Mouse (Mus musculus) layer of hippocampus, adult 8-10 months (tissue): ENCODE results near the gene Eri3. TPM values are rescaled to one million over a fixed set of nuclear protein-coding genes. Genes with fewer than 3 reads are reported as not detected.

Experiments
- DNase-seq, 2 experiments: peaks; one replicate each; pipeline ENCODE4 v3.0.0; 2022; ENCODE audit warnings: low spot score in 2 of 2
- total RNA-seq, 4 experiments: library from RNA; stranded (reverse); gene quantifications; 2 replicates each; pipeline ENCODE4 v1.2.4; 2022

The Eri3 gene
- total RNA-seq, 4 experiments from 2014 or later = 182 to 220 (median 203) TPM

DNA sequence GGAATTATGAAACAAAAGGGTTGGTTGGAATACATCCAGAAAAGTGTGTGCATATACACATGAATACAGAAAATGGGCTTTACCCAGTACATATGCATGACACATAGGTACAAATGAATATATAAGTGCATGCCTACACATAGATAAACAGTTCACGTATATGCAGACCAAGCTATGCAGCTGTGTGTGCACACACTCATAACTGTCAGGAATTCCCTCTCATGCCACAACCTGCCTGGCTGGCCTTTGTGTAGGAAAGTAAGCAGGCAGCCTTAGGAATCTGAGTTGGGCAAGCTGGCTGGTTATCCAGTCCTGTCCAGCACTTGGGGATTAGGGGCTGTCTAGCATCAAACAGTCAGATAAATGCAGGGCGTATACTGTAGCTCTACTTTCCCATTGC, 72.9 kb downstream of the Eri3 start:
- no peak for DNase-seq

DNA sequence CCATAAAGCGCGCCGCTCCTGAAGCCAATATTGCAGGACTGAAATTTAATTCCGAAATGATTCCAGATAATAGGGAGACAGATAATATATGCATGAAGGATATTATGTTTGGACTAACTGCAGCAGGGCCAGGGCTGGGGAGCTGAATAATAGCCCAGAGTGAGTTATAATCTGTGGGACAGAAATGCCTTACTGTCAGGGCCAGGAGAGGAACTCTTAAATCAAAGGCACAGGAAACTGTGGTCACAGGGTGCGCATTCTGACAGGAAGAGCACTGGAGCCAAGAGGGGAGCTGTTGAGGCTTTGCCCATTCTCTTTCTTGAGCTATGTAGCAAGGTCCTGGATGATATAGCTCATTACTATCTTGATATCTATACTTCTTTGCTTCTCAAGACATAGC, 74.5 kb downstream of the Eri3 start:
- DNase-seq = no peak

DNA sequence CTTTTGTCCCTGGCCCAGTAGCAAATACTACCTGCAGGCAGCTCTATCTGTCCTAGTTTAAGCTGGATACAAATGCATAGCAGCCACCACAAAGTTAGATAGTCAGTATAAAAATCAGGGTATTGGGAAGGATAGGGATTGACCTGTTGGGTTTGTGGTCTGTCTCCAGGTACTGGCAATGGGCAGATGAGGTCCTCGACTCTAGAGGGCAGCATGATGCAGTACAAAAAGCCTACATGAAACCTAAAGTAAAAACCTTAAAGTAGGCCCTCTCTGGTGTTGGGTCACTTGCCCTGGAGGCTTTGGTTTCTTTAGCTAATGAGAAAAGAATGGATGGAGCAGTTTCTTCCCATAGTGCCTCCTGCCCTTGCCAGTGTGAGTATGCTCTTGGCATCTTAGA, 78.3 kb downstream of the Eri3 start:
- no peak for DNase-seq

DNA sequence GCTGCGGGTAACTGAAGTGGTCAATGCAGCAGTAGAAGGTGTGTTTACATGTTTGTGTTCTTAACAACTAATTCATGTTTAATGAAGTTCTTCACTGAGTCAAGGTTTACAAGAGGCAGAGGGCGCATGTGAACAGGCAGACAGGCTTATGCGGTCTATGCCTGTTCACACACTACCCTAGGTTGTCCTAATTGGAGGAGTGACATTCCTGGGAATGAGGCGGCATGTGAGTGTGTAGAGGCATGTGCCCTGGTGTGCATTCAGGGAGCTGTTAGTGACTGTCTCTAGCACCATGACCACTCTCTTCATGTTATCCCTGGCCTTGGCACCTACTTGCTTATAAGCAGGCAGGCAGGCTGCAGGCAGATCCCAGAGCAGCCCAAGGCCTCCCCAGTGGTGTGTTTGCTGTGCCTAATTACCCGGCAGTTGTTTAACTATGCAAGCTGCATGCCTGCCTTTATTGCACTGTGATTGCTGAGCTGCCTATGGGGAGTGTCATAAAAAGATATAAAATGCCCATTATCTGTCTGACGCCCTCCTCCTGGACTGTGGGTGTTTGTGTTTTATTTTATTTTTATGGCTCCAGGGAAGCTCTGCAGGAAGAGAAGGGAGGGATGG, 80.0 kb downstream of the Eri3 start:
- no peak for DNase-seq

DNA sequence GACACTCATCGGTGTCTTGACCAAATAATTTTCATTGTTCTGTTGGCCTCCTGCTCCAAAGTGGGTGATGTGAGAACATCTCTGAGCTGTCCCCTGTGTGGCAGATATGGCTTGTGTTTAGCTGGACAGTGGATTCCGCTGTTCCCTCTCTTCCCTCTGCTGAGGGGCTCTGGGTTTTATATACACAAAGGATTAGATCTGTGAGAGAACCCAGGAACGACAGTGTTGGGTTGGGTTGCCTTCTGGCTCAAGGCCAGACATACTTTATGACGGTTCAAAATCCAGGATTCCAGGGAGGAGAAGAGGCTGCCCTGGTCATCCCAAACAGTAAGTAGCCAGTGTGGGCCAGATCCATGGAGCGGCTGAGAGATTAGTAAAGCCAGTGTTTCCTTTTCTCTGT, 83.4 kb downstream of the Eri3 start:
- no peak for DNase-seq

DNA sequence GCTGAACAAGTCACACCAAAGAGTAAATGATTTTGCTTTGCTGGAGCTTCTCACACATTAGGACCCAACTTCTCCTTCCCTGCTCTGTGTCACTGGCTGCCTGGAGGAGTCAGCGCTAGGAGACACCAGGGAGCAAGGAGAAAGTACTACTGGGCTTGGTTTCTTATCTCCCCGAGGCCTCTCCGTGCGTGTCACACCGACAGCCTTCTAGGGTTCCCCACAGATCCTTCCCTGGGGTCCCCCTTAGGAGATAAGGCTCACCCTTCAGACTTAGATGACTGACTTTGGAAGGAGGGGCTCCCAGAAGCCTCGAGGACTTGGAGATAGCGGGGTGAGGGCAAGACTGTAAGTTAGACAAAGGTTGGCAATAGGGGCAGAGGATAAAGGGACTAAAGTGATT, 84.5 kb downstream of the Eri3 start:
- no peak for DNase-seq

DNA sequence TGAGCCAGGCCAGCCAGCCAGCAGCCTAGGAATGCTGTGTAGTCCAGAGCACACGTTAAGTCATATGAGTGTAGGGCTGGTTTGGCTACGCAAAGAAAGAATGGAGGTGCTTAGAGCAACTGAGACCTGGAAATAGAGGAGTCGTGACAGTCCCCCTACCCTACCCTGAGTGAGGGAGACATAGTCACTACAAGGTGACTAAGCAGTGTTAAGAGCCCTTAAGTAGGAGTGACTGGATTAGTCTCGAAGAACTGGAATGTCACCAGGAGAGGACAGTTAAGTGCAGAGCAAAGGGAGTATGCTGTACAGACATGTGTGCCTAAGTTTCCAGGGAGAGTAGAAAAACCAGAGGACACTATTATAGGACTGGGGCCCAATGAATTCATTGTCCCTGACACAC, 86.0 kb downstream of the Eri3 start:
- DNase-seq = no peak

DNA sequence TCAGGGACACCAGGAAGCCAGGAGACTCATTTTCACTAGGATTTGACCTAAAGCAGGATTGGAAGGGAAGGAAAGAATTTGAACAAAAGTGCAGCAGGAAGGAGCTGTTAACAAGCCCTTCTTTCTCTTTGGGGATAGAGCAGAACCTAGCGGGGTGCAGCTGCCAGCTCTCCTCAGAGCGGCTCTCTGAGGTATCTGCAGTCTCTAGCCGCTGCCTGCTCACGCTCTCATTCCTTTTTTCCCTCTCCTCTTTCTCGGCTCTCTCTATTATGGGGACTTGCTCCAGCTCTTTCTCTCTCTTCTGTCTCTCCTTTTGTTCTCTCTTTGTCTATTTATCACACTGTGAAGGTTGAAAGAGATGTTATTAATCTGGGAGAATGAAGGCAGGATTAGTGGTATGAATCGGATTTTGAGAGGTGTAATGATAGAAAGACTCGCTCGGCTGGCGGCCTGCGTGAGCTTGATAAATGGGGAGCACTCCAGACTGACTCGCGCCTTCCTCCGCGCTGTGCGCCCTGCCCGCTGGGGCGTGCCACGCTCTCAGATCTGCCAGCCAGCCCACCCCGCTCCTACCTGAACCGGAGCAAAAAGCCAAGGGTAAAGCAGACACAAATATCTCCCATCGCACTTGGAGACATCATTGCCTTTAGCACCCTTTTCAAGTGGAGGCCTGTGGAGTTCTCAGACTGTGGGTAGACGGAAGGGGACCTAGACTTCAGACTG, 86.9 kb downstream of the Eri3 start:
- no peak for DNase-seq

DNA sequence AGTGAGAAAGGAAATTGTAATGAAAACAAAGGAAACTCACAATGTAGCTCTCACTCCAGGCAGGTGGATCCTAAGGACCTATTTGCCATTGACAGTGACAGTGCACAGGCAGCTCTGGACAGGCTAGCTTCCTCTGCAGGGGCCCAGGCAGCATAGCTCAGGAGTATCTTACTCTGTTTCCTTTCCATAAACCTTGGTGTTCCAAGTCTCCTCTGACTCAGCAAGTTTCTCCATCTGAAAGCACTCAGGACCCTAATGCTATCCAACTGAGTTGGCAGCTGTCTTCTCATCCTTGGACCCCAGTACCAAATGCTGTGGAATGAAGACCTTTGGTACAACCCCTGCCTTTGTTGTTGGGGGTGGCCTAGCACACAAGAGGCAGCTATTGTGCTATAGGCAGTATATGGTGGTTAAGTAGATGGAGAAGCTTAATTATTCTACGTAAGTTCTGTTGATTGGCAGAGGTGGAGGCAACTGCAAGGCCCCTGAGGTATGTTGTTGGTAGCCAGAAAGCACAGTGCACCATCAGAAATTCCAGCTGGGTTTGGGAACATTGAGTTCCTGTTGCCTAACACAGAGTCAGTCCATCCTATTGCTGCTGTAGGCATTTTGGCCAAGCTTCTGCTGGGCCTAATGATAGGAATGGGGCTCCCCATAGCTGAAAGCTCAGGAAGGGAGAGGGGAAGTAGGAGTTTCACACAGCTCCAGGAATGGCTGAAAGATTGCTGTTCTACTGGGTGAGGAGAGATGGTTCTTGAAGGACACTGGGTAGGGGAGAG, 90.9 kb downstream of the Eri3 start:
- no peak for DNase-seq

DNA sequence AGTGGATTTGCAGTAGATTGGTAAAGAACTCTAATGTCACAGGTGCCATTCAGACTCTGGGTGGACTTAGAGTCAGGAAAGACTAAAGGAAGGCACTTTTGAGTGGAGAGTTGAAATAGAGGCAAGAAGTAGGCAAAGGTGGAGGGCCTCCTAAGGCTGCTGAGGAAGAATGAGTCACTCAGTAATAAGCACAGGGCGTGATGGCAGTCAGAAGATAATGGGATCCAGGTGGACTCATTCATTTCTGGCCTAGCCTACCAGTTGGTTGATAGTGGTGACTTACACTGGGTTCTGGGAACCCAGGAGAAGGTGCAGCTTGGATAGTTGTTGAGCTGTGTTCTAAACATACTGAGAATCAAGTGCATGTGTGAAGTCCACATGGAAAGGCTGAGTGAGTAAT, 91.6 kb downstream of the Eri3 start:
- DNase-seq = no peak

DNA sequence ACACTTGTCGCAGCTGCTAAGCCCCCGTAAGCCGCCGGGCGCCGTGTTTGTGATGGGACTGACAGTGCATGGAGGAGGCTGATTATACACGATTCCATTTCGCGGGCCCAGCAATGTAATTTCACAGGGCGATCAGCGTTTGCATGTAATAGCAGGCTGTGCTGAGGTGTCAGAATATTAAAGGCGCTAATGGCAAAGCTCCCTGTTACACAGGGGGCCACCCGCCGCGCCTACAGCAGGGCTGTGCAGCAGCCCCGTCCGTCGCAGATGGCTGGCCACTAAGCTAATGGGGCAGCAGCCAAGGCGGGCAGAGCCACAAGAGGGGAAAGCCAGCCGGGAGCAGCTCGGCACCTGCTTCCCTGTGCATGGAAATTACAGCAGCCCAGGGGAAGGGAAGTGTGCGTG, 94.9 kb downstream of the Eri3 start:
- DNase-seq = no peak

DNA sequence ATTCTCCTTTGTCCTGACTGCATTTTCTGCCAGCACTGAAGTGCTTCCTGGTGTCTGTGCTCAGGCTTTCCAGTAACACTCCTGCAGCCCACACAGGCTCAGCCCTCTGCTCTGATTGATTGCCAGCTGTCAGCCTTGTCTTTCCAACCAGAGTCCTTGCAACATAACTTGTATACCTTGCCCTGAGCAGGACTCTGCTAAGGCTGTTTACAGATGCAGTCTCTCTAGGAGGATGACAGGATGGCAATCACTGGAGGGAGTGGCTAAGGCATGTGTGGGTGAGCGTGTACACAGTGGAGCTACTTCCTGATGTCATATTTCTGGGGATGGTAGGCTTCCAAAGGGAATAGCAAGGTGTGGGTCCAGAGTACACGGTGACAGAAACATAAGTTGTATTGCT, 95.7 kb downstream of the Eri3 start:
- no peak for DNase-seq

DNA sequence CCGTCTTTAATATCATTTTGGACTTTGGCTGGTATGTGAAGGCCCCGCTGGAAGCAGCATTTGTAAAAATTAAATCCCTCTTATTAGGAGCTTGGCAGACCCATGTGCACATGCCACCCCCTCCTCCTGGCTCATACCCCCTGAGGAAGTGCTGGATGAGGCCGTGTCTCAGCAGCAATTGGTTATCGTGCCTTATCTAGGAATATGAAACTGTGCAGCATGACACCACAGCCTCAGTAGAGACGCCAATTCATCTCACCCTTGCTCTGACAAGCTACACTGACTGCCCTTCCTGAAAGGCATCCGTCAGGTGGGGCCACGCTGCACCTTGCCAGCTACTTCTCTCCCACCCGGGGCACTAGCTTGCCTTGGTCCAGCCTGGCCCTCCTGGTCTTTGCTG, 96.3 kb downstream of the Eri3 start:
- no peak for DNase-seq

DNA sequence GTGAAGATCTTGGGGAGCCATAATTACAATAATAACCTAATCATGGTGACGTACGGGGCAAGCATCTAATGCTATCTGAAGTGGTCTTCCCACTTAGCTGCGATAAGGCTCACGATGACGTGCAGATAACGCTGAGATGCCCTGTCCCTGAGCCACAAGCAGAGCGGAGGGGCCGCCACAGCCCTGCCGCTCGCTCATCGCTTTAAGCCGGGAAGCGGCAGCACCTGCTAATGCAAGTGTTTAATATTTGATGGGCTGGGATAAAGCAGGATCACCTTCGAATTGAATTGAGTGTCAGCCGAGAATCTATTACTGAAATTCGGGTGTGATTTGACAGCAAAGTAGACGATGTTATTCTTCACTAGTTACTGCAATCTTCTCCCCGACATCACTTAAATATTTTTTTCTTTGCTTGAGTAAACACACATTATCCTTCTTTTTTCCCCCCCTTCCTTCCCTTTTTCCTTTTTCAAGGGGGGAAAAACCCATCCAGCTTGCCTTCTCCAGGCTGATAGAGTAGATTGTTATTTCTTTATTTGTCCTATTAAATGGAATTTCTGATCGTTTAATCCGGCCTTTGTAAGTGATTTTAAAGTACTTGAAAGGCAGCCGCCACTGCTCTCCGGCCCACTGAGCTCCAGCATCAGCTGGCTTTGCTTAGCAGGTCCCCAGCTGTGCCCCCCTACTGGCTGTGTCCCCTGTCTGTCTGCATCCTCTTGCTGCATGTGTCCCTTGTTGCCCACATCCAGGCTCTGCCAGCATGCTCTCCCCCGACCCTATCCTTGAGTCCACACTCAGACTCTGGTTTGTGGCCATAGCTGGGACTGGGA, 97.0 kb downstream of the Eri3 start:
- no peak for DNase-seq

DNA sequence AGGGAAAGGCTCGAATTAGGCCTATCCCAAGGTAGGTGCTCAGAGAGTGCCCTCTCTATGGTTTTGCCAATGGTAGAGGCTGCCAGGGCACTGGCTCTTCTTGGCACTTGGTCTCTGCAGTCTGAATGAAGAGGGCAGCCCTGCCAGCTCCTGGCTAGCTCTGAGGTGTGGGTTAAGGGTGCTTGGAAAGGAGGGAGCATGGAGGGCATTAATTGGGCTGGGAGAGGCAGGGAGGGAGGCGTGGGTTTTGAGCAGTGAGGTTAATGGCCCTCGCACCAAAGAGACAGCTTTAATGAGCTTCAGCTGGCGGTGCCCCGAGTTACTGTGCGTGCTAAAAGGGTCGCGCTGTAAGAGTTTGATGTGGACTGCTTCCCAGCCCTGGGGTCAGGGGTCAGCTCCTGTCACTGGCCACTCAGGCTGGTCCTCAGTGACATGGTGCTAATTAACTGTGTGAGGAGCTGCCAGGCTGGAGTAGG, 101.5 kb downstream of the Eri3 start:
- DNase-seq = peak; percentile 62 to 79

DNA sequence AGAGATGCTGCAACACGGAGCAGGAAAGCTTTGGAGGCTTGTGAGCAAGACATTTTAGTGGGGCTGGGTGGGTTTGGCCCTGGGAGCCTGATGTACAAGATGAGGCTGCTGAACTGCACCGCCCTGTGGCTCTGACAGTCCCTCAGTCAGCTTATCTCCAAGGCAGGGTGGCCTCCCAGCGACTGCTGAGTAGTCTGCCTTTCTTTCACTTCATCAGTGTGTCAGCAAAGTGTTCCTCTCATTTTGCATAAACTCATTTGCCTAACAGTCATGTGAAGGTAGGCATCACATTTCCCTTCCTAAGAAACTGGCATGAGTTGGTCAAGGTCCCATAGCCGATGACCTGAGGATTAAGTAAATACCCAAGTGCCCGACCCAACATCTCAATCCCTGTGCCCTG, 102.6 kb downstream of the Eri3 start:
- DNase-seq = no peak

DNA sequence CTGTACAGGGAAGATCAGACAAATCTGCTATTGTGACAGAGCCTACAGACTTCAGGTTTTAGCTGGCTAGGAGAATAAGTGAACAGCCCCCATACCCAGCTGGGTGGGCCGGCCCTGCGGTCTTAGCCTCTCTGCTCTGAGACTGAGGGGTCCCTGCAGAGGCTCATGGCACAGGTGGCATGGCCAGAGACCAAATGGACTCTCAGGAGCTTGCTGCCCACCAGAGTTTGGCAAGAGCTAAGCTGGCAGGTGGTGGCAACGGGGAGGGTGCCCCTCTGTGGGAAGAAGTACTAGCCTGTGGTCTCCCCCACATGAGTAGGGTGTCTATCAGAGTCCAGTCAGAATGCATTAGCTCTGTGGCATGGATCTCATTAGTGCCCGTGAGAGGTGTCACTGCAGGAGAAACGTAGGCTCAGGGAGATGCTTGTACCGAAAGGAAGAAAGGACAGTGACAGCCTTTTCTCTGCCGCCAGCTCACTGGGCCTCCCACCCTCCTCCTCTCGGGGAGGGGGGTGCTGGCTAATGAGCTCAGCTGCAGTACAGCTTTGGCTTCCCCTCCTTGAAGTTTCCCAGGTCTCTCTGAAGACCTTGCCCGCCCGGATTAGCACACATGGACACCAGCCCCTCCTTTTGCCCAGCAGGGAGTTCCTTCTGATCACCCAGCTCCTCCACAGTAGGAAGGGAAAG, 104.0 kb downstream of the Eri3 start:
- DNase-seq = no peak

DNA sequence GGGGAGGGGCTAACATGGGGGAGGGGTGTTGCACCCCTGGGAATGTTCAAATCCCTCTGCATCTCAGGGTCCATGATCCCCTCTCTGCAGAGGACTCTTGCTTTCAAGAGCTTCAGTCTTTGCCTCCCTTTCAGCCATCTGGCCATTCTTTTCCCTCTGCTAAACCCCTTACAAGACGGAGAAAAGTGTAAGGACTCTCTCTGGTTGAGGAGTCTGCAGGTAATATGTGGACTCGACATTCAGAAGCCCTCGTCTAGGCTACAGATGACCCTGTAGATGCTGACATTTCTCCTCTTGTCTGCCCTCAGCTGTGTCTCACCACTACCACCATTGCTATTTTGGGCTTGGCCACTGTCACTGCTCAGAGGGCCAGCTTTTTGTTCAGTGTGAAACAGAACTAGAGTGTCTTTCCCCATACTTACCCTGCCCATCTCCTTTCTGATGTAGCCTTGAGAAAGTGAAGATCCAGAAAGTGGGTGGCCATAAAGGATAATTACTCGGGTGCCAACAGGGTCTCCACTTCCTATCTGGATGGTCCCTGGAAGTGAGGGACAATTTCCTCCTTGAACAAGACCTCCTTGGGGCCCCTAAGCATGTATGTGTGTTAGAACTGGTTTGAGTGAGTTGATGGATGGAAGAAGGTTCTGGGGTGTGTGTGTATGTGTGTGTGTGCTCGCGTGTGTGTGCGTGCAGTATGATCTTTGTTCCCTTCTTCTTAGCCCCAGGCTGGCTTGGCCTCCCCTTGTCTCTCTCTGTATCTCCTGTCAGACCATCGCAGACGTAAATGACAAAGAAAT, 104.7 kb downstream of the Eri3 start:
- no peak for DNase-seq

DNA sequence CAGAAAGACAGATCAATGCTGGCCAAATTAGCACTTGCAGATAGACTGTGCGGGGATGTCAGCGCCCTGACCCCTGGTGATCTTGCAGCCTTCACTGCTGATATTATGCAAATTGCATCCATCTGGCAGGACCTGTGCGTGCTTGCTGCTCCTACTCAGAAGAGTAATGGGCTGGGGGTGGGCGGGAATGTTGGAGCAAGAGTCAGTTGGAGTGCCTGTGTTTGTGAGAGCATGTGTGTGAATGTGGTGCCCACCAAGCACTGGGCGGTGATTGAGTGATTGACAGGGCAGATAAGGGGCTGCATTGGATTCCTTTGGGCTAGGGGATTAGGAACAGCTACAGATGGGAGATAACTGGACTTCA, 105.3 kb downstream of the Eri3 start:
- DNase-seq = no peak

DNA sequence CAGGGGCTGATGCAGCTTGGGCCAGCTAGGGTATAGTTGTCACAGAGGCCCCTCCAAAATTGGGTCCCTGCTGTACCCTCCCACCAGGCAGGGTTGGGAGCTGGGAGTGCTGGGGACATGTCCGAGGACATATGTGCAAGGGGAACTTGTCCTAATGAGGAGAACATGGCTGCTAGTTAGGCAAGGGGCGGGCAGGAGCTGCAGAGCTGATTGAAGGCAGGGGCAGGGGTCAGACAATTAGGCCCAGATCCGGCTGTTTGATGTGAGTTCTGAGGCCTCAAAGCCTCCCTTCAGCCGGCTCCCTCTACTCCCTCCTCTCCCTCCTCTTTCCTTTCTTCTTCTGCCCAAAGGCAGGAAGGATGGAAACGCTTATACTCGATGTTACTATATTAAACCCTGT, 106.8 kb downstream of the Eri3 start:
- no peak for DNase-seq
